Mouse (Mus musculus) heart, adult 9 months (tissue): ENCODE data around the gene Ssxa1.
"Not testable (repeated sequence)": the region's sequence is repeated elsewhere in the genome, so short reads cannot be mapped to it uniquely, and the experiment has no call there.

Source experiments
- DNase-seq, 2 experiments: peaks; one replicate each; pipeline ENCODE4 v3.0.0; 2022; ENCODE audit warnings: low spot score in 2 of 2

The Ssxa1 gene

GRCm38 (mm10) chrX:21115520-21115919 lies at the start of gene Ssxa1:
Gene Ssxa1 (plus strand): TSS chrX:21115820.
- DNase-seq: no peak

- DNase-seq: no peak
These were observed 47.5 kb upstream of the Ssxa1 start, which contains the start of gene Spaca5 for GRCm38 (mm10) chrX:21068106-21068505. Gene Spaca5 (plus strand): TSS chrX:21068406.

- no peak for DNase-seq
These were observed 27.0 kb upstream of the Ssxa1 start for GRCm38 (mm10) chrX:21088645-21088982.

GRCm38 (mm10) chrX:21088983-21089866 lies 26.4 kb upstream of the Ssxa1 start, which contains the start of gene Zfp300:
Gene Zfp300 (minus strand): TSS chrX:21089527.
- DNase-seq: peak; percentile 58 to 77

- no peak for DNase-seq
These were observed 25.8 kb upstream of the Ssxa1 start for GRCm38 (mm10) chrX:21089867-21090239.

- not testable (repeated sequence) for DNase-seq
These were observed 31.1 kb downstream of the Ssxa1 start for GRCm38 (mm10) chrX:21146675-21147074.
